Mouse (Mus musculus) heart, embryonic 12.5 days (tissue): ENCODE measurements at regions not wholly inside any gene's neighbourhood (a gene's known extent, or its start where the extent isn't known, plus 50 kb on each side); places are given as distances from the start of the nearest gene placed in this dataset.

ENCODE experiments used
- ATAC-seq: fragments of 200-750 bp; cut with Nextera tagmentation; 2 replicates; pipeline ENCODE4 v1.8.0; 2017; ENCODE audit warnings: moderate TSS enrichment, moderate library complexity; ENCODE audit not compliant: insufficient number of reproducible peaks, low FRiP score
- H3K27ac ChIP-seq: fragments of 300-500 bp; sonication (generic); 2 replicates; pipeline ENCODE4 v1.5.1; 2016; ENCODE audit warnings: mild to moderate bottlenecking, moderate library complexity; ENCODE audit not compliant: poor library complexity, severe bottlenecking
- H3K27me3 ChIP-seq: fragments of 300-500 bp; sonication (generic); replicated peaks from 2 replicates; pipeline ENCODE4 v1.6.1; 2016; ENCODE audit warnings: mild to moderate bottlenecking, moderate library complexity
- H3K36me3 ChIP-seq: fragments of 300-500 bp; sonication (generic); 2 replicates; pipeline ENCODE4 v1.6.1; 2016; ENCODE audit warnings: mild to moderate bottlenecking, moderate library complexity
- H3K4me1 ChIP-seq: fragments of 300-500 bp; sonication (generic); replicated peaks from 2 replicates; pipeline ENCODE4 v1.6.1; 2016; ENCODE audit warnings: mild to moderate bottlenecking
- H3K4me2 ChIP-seq: fragments of 300-500 bp; sonication (generic); 2 replicates; pipeline ENCODE4 v1.6.1; 2016; ENCODE audit warnings: mild to moderate bottlenecking, moderate library complexity
- H3K4me3 ChIP-seq: fragments of 300-500 bp; sonication (generic); 2 replicates; pipeline ENCODE4 v1.5.1; 2016; ENCODE audit warnings: mild to moderate bottlenecking
- H3K9ac ChIP-seq: fragments of 300-500 bp; sonication (generic); 2 replicates; pipeline ENCODE4 v1.6.1; 2016; ENCODE audit warnings: mild to moderate bottlenecking, moderate library complexity
- H3K9me3 ChIP-seq: fragments of 300-500 bp; sonication (generic); replicated peaks from 2 replicates; pipeline ENCODE4 v1.6.1; 2016; ENCODE audit warnings: mild to moderate bottlenecking, moderate library complexity
- WGBS: fragments of 180-500 bp; shearing (Covaris S2); methylation state at CpG from one replicate; pipeline ENCODE4 v1.1.7; 2016; 5-methylcytosine and 5-hydroxymethylcytosine counted together

- WGBS, result 64% methylated on average over 8 of the region's 8 CpGs
- Histone ChIP-seq H3K4me3 (no peak overlapping the region), H3K36me3 (no peaks in the 10 kb centered on the region), H3K4me2 (no peak overlapping the region), H3K4me1 (0 out of 2 replicates have a peak, but pooled peaks cover 3% of the 10 kb centered on the region), H3K9ac (no peak overlapping the region), H3K9me3 (0 out of 2 replicates have a peak, but pooled peaks cover 3% of the 10 kb centered on the region), H3K27me3 (no peaks in the 10 kb centered on the region), H3K27ac (no peak overlapping the region)
- ATAC-seq, result no peak
Measured at GRCm38 (mm10) chr13:44317596-44317995, 411.7 kb upstream of the Jarid2 start.

GRCm38 (mm10) chr13:44319101-44319500, 410.2 kb upstream of the Jarid2 start:
- H3K27me3 ChIP-seq, result no peaks in the 10 kb centered on the region
- 73% methylated on average over 9 of the region's 9 CpGs for WGBS
- 0 out of 2 replicates have a peak, but pooled peaks cover 3% of the 10 kb centered on the region for H3K9me3 ChIP-seq
- H3K36me3 ChIP-seq, result no peaks in the 10 kb centered on the region
- H3K4me1 ChIP-seq, result 0 out of 2 replicates have a peak, but pooled peaks cover 3% of the 10 kb centered on the region
- no peak overlapping the region for H3K4me2 ChIP-seq
- H3K4me3 ChIP-seq, result no peak overlapping the region
- ATAC-seq, result no peak
- no peak overlapping the region for H3K9ac ChIP-seq
- no peak overlapping the region for H3K27ac ChIP-seq

GRCm38 (mm10) chr13:44319511-44319910, 409.8 kb upstream of the Jarid2 start:
- ATAC-seq, result no peak
- Histone ChIP-seq H3K36me3 (no peaks in the 10 kb centered on the region), H3K4me1 (0 out of 2 replicates have a peak, but pooled peaks cover 3% of the 10 kb centered on the region), H3K9ac (no peak overlapping the region), H3K27me3 (no peaks in the 10 kb centered on the region), H3K9me3 (0 out of 2 replicates have a peak, but pooled peaks cover 3% of the 10 kb centered on the region), H3K27ac (no peak overlapping the region), H3K4me3 (no peak overlapping the region), H3K4me2 (no peak overlapping the region)
- 87% methylated on average over 9 of the region's 9 CpGs for WGBS

GRCm38 (mm10) chr13:44320311-44320710, 409.0 kb upstream of the Jarid2 start:
- Histone ChIP-seq H3K4me1 (0 out of 2 replicates have a peak, but pooled peaks cover 3% of the 10 kb centered on the region), H3K9me3 (0 out of 2 replicates have a peak, but pooled peaks cover 3% of the 10 kb centered on the region), H3K27me3 (no peaks in the 10 kb centered on the region), H3K27ac (no peak overlapping the region), H3K36me3 (no peaks in the 10 kb centered on the region), H3K4me2 (no peak overlapping the region), H3K9ac (no peak overlapping the region), H3K4me3 (no peak overlapping the region)
- 90% methylated on average over 4 of the region's 4 CpGs for WGBS
- no peak for ATAC-seq

GRCm38 (mm10) chr13:44321009-44321596, 408.2 kb upstream of the Jarid2 start:
- Histone ChIP-seq H3K9me3 (0 out of 2 replicates have a peak, but pooled peaks cover 3% of the 10 kb centered on the region), H3K36me3 (no peaks in the 10 kb centered on the region), H3K9ac (no peak overlapping the region), H3K4me3 (no peak overlapping the region), H3K27ac (0 out of 2 replicates have a peak overlapping the region, but pooled peaks have one; percentile 22), H3K4me1 (0 out of 2 replicates have a peak, but pooled peaks cover 3% of the 10 kb centered on the region), H3K4me2 (no peak overlapping the region), H3K27me3 (no peaks in the 10 kb centered on the region)
- WGBS, result 48% methylated on average over 16 of the region's 16 CpGs
- ATAC-seq, result peak; percentile 63

GRCm38 (mm10) chr13:44328416-44328815, 400.9 kb upstream of the Jarid2 start:
- H3K36me3 ChIP-seq, result no peaks in the 10 kb centered on the region
- WGBS, result 80% methylated on average over 8 of the region's 8 CpGs
- ATAC-seq, result no peak
- H3K9me3 ChIP-seq, result no peaks in the 10 kb centered on the region
- 0 out of 2 replicates have a peak, but pooled peaks cover 4% of the 10 kb centered on the region for H3K4me1 ChIP-seq
- no peak overlapping the region for H3K4me3 ChIP-seq
- H3K9ac ChIP-seq, result no peak overlapping the region
- no peak overlapping the region for H3K27ac ChIP-seq
- H3K4me2 ChIP-seq, result no peak overlapping the region
- H3K27me3 ChIP-seq, result no peaks in the 10 kb centered on the region

- H3K9ac ChIP-seq, result no peak overlapping the region
- 55% methylated on average over 4 of the region's 4 CpGs for WGBS
- H3K27ac ChIP-seq, result no peak overlapping the region
- H3K4me1 ChIP-seq, result 0 out of 2 replicates have a peak, but pooled peaks cover 4% of the 10 kb centered on the region
- ATAC-seq, result no peak
- H3K4me3 ChIP-seq, result no peak overlapping the region
- H3K27me3 ChIP-seq, result no peaks in the 10 kb centered on the region
- H3K36me3 ChIP-seq, result no peaks in the 10 kb centered on the region
- H3K4me2 ChIP-seq, result no peak overlapping the region
- H3K9me3 ChIP-seq, result no peaks in the 10 kb centered on the region
Measured at GRCm38 (mm10) chr13:44329161-44329560, 400.1 kb upstream of the Jarid2 start.

- WGBS, result 59% methylated on average over 10 of the region's 10 CpGs
- Histone ChIP-seq H3K27ac (no peak overlapping the region), H3K4me3 (no peak overlapping the region), H3K27me3 (no peaks in the 10 kb centered on the region), H3K4me1 (0 out of 2 replicates have a peak, but pooled peaks cover 4% of the 10 kb centered on the region), H3K36me3 (no peaks in the 10 kb centered on the region), H3K4me2 (no peak overlapping the region), H3K9ac (no peak overlapping the region), H3K9me3 (no peaks in the 10 kb centered on the region)
- no peak for ATAC-seq
Measured at GRCm38 (mm10) chr13:44329701-44330100, 399.6 kb upstream of the Jarid2 start.

GRCm38 (mm10) chr13:44332716-44333240, 396.5 kb upstream of the Jarid2 start:
- Histone ChIP-seq H3K4me2 (no peak overlapping the region), H3K27me3 (no peaks in the 10 kb centered on the region), H3K36me3 (no peaks in the 10 kb centered on the region), H3K9ac (no peak overlapping the region), H3K9me3 (peaks cover 4% of the 10 kb centered on the region; the same call in 1 of the 2 replicates), H3K27ac (no peak overlapping the region), H3K4me3 (no peak overlapping the region), H3K4me1 (0 out of 2 replicates have a peak, but pooled peaks cover 4% of the 10 kb centered on the region)
- no peak for ATAC-seq
- WGBS, result 70% methylated on average over 11 of the region's 11 CpGs

GRCm38 (mm10) chr13:44339061-44339741, 390.1 kb upstream of the Jarid2 start:
- Histone ChIP-seq H3K9ac (no peak overlapping the region), H3K27me3 (no peaks in the 10 kb centered on the region), H3K27ac (0 out of 2 replicates have a peak overlapping the region, but pooled peaks have one; percentile 4), H3K4me3 (no peak overlapping the region), H3K36me3 (no peaks in the 10 kb centered on the region), H3K4me1 (peaks cover 11% of the 10 kb centered on the region), H3K4me2 (no peak overlapping the region), H3K9me3 (peaks cover 4% of the 10 kb centered on the region; the same call in 1 of the 2 replicates)
- 22% methylated on average over 6 of the region's 6 CpGs for WGBS
- ATAC-seq, result no peak

GRCm38 (mm10) chr13:44345094-44345493, 384.2 kb upstream of the Jarid2 start:
- H3K4me3 ChIP-seq, result no peak overlapping the region
- no peak overlapping the region for H3K9ac ChIP-seq
- no peaks in the 10 kb centered on the region for H3K27me3 ChIP-seq
- no peak for ATAC-seq
- no peak overlapping the region for H3K4me2 ChIP-seq
- H3K4me1 ChIP-seq, result no peaks in the 10 kb centered on the region; the same call in 1 of the 2 replicates
- no peaks in the 10 kb centered on the region for H3K36me3 ChIP-seq
- H3K9me3 ChIP-seq, result no peaks in the 10 kb centered on the region
- no peak overlapping the region for H3K27ac ChIP-seq
- WGBS, result 84% methylated on average over 6 of the region's 6 CpGs
